Mouse (Mus musculus): ENCODE results near the gene Crocc2. TPM values are rescaled to one million over a fixed set of nuclear protein-coding genes. Genes with fewer than 3 reads are reported as not detected.
A peak's percentile ranks its signal among the peaks of the same experiment; 100 is the strongest.

The Crocc2 gene
- polyA plus RNA-seq, 1 experiment from 2014 or later, result 0.31 TPM

- Histone ChIP-seq H3K9ac (no peak overlapping the region), H3K4me2 (no peak overlapping the region), H3K27me3 (replicated peaks) (peaks cover 93% of the 10 kb centered on the region), H3K4me1 (peaks cover 13% of the 10 kb centered on the region), H3K9me3 (no peaks in the 10 kb centered on the region), H3K36me3 (no peaks in the 10 kb centered on the region), H3K4me3 (no peak overlapping the region), H3K27ac (replicated peaks) (no peak overlapping the region)
- no peak for ATAC-seq (ENCODE audit: extremely low read depth, insufficient number of reproducible peaks, low FRiP score, low TSS enrichment)
- 56% methylated on average over 9 of the region's 9 CpGs for WGBS
These were observed 3.1 kb upstream of the Crocc2 start for GRCm38 (mm10) chr1:93165447-93165846.

GRCm38 (mm10) chr1:93166346-93167079 is 2.0 kb upstream of the Crocc2 start:
- no peaks in the 10 kb centered on the region for H3K36me3 ChIP-seq
- H3K4me3 ChIP-seq, result no peak overlapping the region
- H3K27me3 ChIP-seq (replicated peaks), result peaks cover 95% of the 10 kb centered on the region
- peaks cover 12% of the 10 kb centered on the region for H3K4me1 ChIP-seq
- 74% methylated on average over 11 of the region's 11 CpGs for WGBS
- no peak for ATAC-seq (ENCODE audit: extremely low read depth, insufficient number of reproducible peaks, low FRiP score, low TSS enrichment)
- no peak overlapping the region for H3K4me2 ChIP-seq
- H3K27ac ChIP-seq (replicated peaks), result no peak overlapping the region
- no peak overlapping the region for H3K9ac ChIP-seq
- no peaks in the 10 kb centered on the region for H3K9me3 ChIP-seq

DNA sequence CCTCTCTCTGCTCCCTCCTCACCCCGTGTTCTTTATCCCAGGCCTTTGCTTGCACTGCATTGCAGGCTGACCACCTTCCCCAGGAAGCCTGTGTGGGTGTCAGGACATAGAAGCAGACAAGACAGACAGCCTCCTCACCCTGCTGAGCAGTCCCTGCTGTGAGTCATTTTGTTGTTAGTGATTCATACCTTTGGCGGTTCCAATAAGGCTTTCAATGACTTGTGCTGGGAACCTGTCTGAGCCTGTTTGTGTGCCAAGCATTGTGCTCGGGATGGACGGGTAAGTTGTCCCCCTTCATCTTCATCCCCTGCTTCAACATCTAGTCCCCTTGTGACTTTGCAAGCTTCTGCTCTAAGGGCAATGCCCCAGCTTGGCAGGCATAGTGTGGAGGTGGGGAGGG is 5.1 kb downstream of the Crocc2 start:
- H3K9me3 ChIP-seq, result no peaks in the 10 kb centered on the region
- no peak overlapping the region for H3K27ac ChIP-seq (replicated peaks)
- H3K9ac ChIP-seq, result no peak overlapping the region
- H3K27me3 ChIP-seq (replicated peaks), result peaks cover 90% of the 10 kb centered on the region
- H3K4me1 ChIP-seq, result peaks cover 40% of the 10 kb centered on the region
- no peak overlapping the region for H3K4me2 ChIP-seq
- no peaks in the 10 kb centered on the region for H3K36me3 ChIP-seq
- ATAC-seq (ENCODE audit: extremely low read depth, insufficient number of reproducible peaks, low FRiP score, low TSS enrichment), result no peak
- H3K4me3 ChIP-seq, result no peak overlapping the region
- WGBS, result 49% methylated on average over 4 of the region's 4 CpGs

- Histone ChIP-seq H3K36me3 (no peaks in the 10 kb centered on the region), H3K4me1 (peaks cover 41% of the 10 kb centered on the region), H3K9me3 (no peaks in the 10 kb centered on the region), H3K4me2 (no peak overlapping the region), H3K27me3 (replicated peaks) (peaks cover 87% of the 10 kb centered on the region), H3K27ac (replicated peaks) (no peak overlapping the region), H3K9ac (no peak overlapping the region), H3K4me3 (no peak overlapping the region)
- ATAC-seq (ENCODE audit: extremely low read depth, insufficient number of reproducible peaks, low FRiP score, low TSS enrichment), result peak; percentile 52; the same call in 1 of the 2 replicates
- 2% methylated on average over 4 of the region's 4 CpGs for WGBS
These were observed 5.9 kb downstream of the Crocc2 start for GRCm38 (mm10) chr1:93174399-93174798.

- 11% methylated on average over 6 of the region's 6 CpGs for WGBS
- peak overlapping the region; percentile 71; the same call in 1 of the 2 replicates for H3K9ac ChIP-seq
- H3K36me3 ChIP-seq, result no peaks in the 10 kb centered on the region
These were observed 7.3 kb downstream of the Crocc2 start for GRCm38 (mm10) chr1:93175849-93176248.

GRCm38 (mm10) chr1:93176525-93177332 is 8.2 kb downstream of the Crocc2 start:
- Histone ChIP-seq H3K4me3 (peak overlapping the region; percentile 47), H3K9ac (peak overlapping the region; percentile 71), H3K27me3 (replicated peaks) (peaks cover 74% of the 10 kb centered on the region), H3K27ac (replicated peaks) (peak overlapping the region; percentile 75), H3K36me3 (no peaks in the 10 kb centered on the region), H3K4me2 (peak overlapping the region; percentile 75), H3K4me1 (peaks cover 48% of the 10 kb centered on the region), H3K9me3 (no peaks in the 10 kb centered on the region)
- WGBS, result 4% methylated on average over 40 of the region's 44 CpGs
- peak; percentile 72 for ATAC-seq (ENCODE audit: extremely low read depth, insufficient number of reproducible peaks, low FRiP score, low TSS enrichment)

More at GRCm38 (mm10) chr1:93175849-93176248, 7.3 kb downstream of the Crocc2 start:
- Histone ChIP-seq H3K27me3 (replicated peaks) (peaks cover 82% of the 10 kb centered on the region), H3K27ac (replicated peaks) (0 out of 2 replicates have a peak overlapping the region, but pooled peaks have one; percentile 51), H3K4me3 (peak overlapping the region; percentile 47; the same call in 1 of the 2 replicates), H3K9me3 (no peaks in the 10 kb centered on the region), H3K4me1 (peaks cover 48% of the 10 kb centered on the region), H3K4me2 (peak overlapping the region; percentile 75)
- ATAC-seq (ENCODE audit: extremely low read depth, insufficient number of reproducible peaks, low FRiP score, low TSS enrichment), result no peak

DNA sequence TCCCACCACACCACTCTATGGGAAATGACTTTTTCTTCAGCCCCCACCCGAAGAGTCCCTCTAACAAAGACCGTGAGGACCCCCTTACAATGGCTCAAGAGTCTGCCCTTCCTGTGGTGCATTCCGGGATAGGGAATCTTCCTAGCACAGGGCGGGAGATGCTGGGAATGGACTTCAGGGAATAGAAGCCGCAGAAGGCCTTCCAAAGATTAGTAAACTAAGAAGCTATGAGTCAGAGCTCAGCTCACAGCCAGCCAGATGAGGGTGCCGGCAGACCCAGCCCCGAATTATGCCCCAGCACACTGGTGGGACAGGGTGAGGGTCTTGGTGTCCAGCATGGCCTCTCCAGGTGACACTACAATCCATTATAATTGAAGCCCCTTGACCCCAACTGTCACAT is 13.8 kb downstream of the Crocc2 start:
- no peak for ATAC-seq (ENCODE audit: extremely low read depth, insufficient number of reproducible peaks, low FRiP score, low TSS enrichment)

DNA sequence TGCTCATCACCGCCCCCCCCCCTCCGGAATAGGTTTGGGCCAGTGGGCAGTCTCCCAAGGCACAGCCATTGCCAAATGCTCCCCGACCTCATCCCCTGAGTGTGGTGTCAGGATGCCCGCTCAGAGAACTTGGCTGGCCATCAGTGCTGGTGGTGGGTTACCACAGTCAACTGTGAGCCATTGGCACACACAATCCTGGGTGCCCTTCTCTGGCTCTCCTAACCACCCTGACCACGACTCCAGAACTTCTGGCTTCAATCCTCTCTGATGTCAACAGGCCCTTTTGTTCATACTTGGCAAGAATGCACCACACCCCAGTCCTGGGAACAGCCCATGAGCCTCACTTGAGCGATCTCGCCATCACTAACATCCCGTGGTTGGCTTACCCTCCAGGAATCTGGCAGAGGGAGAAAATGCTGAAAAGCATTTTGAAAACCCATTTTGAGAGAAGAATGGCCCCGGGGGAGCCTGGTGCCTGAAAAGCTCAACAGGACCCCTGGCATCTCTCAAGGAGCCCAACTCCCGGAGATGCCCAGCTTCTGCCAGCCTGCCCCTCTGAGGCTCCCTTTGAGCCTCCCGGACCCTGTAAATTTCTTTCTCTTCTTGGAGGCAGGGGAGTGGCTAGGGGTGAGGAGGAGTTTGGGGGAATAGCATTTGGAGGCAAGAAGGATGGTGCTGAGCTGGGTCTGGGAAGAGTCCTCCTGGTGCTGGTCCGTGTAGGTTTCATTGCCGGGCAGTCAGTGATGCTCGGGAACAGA is 15.7 kb downstream of the Crocc2 start:
- no peak for ATAC-seq (ENCODE audit: extremely low read depth, insufficient number of reproducible peaks, low FRiP score, low TSS enrichment)
- Histone ChIP-seq H3K9me3 (no peaks in the 10 kb centered on the region), H3K36me3 (no peaks in the 10 kb centered on the region), H3K4me1 (peaks cover 10% of the 10 kb centered on the region; the same call in 1 of the 2 replicates), H3K27ac (replicated peaks) (no peak overlapping the region), H3K4me3 (no peak overlapping the region), H3K27me3 (replicated peaks) (peaks cover 76% of the 10 kb centered on the region), H3K4me2 (no peak overlapping the region), H3K9ac (no peak overlapping the region)
- 65% methylated on average over 14 of the region's 14 CpGs for WGBS

More for the DNA sequence above, 13.8 kb downstream of the Crocc2 start:
- Histone ChIP-seq H3K27me3 (replicated peaks) (peaks cover 74% of the 10 kb centered on the region), H3K9me3 (no peaks in the 10 kb centered on the region), H3K9ac (no peak overlapping the region), H3K4me1 (peaks cover 23% of the 10 kb centered on the region), H3K4me2 (no peak overlapping the region), H3K4me3 (no peak overlapping the region), H3K36me3 (no peaks in the 10 kb centered on the region), H3K27ac (replicated peaks) (no peak overlapping the region)
- WGBS, result 79% methylated on average over 7 of the region's 7 CpGs

- peaks cover 3% of the 10 kb centered on the region; the same call in 1 of the 2 replicates for H3K4me1 ChIP-seq
- no peak for ATAC-seq (ENCODE audit: extremely low read depth, insufficient number of reproducible peaks, low FRiP score, low TSS enrichment)
- no peak overlapping the region for H3K4me3 ChIP-seq
- peaks cover 74% of the 10 kb centered on the region for H3K27me3 ChIP-seq (replicated peaks)
- H3K9ac ChIP-seq, result 0 out of 2 replicates have a peak overlapping the region, but pooled peaks have one; percentile 12
- H3K27ac ChIP-seq (replicated peaks), result no peak overlapping the region
- H3K9me3 ChIP-seq, result peaks cover 10% of the 10 kb centered on the region; the same call in 1 of the 2 replicates
- no peak overlapping the region for H3K4me2 ChIP-seq
- no peaks in the 10 kb centered on the region for H3K36me3 ChIP-seq
- WGBS, result 13% methylated on average over 11 of the region's 17 CpGs
These were observed 22.3 kb downstream of the Crocc2 start for GRCm38 (mm10) chr1:93190726-93191305.

GRCm38 (mm10) chr1:93194961-93195360 is 26.4 kb downstream of the Crocc2 start:
- ATAC-seq (ENCODE audit: extremely low read depth, insufficient number of reproducible peaks, low FRiP score, low TSS enrichment), result no peak
- Histone ChIP-seq H3K9me3 (peaks cover 18% of the 10 kb centered on the region; the same call in 1 of the 2 replicates), H3K27ac (replicated peaks) (no peak overlapping the region), H3K4me1 (no peaks in the 10 kb centered on the region), H3K4me2 (no peak overlapping the region), H3K27me3 (replicated peaks) (peaks cover 32% of the 10 kb centered on the region), H3K9ac (no peak overlapping the region), H3K4me3 (no peak overlapping the region), H3K36me3 (no peaks in the 10 kb centered on the region)
- 79% methylated on average over 3 of the region's 3 CpGs for WGBS
